Mouse (Mus musculus): ENCODE measurements around the gene Mis12. TPM values are rescaled to one million over a fixed set of nuclear protein-coding genes. Genes with fewer than 3 reads are reported as not detected.

Gene Mis12
- polyA plus RNA-seq, 1 experiment from 2014 or later = 26.2 TPM

DNA sequence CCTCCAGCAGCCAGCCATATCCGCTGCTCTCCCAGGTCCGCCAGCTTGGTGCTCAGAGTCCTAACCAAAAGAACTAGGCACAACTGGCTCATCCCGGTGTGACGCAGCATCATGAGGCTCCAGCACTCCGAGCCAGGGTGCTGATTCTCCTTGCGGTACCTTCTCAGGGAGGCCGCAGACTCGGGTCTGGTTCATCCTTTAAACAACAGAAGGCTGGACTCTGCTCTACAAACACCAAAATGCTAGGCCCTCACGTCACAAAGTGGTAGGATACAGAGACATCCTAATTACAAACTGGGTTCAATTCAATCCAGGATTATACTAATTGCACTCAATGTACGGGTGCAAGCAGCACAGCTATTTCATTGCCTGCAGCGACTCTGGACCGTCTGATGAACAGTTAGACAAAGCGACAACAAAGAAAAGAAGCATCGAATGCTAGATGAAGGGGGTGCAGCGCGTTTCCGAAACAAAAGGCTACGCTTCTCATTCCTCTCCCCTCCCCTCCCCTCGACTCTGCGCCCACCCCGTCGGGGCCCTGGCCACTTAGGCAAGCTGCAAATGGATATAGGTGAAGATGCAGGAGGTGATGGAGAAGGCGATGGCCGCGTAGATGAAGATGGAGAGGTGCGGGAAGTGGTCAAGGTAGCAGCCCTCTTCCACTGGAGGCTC, 13.2 kb downstream of the Mis12 start:
- peak overlapping the region; percentile 64 for H3K4me2 ChIP-seq (ENCODE audit: low read depth, low read length)
- WGBS = 9% methylated on average over 26 of the region's 26 CpGs
- H3K4me3 ChIP-seq (ENCODE audit: low read length) = peak overlapping the region; percentile 51
- H3K36me3 ChIP-seq (ENCODE audit: control insufficient read depth, insufficient read depth) = peaks cover 7% of the 10 kb centered on the region
- no peaks in the 10 kb centered on the region for H3K27me3 ChIP-seq (ENCODE audit: control insufficient read depth, insufficient read depth, low read length)
- H3K9me3 ChIP-seq (replicated peaks; ENCODE audit: control insufficient read depth, low read length) = no peaks in the 10 kb centered on the region
- no peak for ATAC-seq (replicated peaks; ENCODE audit: extremely low read depth, insufficient read depth, low FRiP score)
- no peaks in the 10 kb centered on the region for H3K4me1 ChIP-seq (ENCODE audit: control insufficient read depth, insufficient read depth, low read length)
- no peak overlapping the region for H3K27ac ChIP-seq (ENCODE audit: low read length)
- peak overlapping the region; percentile 55 for H3K9ac ChIP-seq (ENCODE audit: low read length)

DNA sequence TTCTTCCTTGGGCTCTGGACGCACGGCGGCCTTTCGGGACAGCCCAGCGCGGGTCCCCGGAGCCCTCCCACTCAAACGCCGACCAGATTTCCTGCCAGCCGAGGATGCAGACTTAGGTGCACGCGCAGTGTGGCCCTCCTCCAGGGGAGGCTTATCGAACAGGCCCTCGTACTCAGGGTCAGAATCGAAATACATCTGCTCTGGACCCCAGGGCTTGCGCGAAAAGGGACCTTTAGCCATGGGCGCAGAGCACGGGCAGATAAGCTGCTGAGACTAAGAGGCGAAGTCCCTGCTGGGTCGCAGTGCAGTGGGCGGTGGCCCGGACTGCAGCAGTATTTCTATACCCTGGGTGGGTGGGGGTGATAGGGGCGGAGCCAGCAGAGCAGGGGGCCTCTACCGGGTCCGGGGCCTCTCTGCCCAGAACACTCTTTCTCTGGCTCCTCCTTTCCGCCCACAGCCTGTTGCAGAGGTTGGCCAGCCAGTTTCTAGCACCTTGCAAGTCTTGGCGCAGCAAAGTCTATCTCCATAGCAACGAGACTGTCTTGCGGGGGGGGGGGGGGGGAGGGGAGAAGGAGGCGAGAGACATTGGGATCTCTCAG, 13.9 kb downstream of the Mis12 start, which contains the start of gene 6330403K07Rik:
Gene 6330403K07Rik, minus strand, starts transcription at position 351 of the 599 bp plus-strand sequence.
- under 1% methylated on average over 29 of the region's 31 CpGs for WGBS
- H3K4me3 ChIP-seq (ENCODE audit: low read length) = peak within 1 kb of the TSS; percentile 51
- H3K27me3 ChIP-seq (ENCODE audit: control insufficient read depth, insufficient read depth, low read length) = no peaks in the 10 kb centered on the region
- no peak within 1 kb of the TSS for H3K27ac ChIP-seq (ENCODE audit: low read length)
- peak; percentile 92 for ATAC-seq (replicated peaks; ENCODE audit: extremely low read depth, insufficient read depth, low FRiP score)
- no peaks in the 10 kb centered on the region for H3K9me3 ChIP-seq (replicated peaks; ENCODE audit: control insufficient read depth, low read length)
- H3K4me1 ChIP-seq (ENCODE audit: control insufficient read depth, insufficient read depth, low read length) = no peaks in the 10 kb centered on the region
- H3K4me2 ChIP-seq (ENCODE audit: low read depth, low read length) = peak within 1 kb of the TSS; percentile 64
- peak within 1 kb of the TSS; percentile 55 for H3K9ac ChIP-seq (ENCODE audit: low read length)
- 0 out of 2 replicates have a peak, but pooled peaks cover under 1% of the 10 kb centered on the region for H3K36me3 ChIP-seq (ENCODE audit: control insufficient read depth, insufficient read depth)

DNA sequence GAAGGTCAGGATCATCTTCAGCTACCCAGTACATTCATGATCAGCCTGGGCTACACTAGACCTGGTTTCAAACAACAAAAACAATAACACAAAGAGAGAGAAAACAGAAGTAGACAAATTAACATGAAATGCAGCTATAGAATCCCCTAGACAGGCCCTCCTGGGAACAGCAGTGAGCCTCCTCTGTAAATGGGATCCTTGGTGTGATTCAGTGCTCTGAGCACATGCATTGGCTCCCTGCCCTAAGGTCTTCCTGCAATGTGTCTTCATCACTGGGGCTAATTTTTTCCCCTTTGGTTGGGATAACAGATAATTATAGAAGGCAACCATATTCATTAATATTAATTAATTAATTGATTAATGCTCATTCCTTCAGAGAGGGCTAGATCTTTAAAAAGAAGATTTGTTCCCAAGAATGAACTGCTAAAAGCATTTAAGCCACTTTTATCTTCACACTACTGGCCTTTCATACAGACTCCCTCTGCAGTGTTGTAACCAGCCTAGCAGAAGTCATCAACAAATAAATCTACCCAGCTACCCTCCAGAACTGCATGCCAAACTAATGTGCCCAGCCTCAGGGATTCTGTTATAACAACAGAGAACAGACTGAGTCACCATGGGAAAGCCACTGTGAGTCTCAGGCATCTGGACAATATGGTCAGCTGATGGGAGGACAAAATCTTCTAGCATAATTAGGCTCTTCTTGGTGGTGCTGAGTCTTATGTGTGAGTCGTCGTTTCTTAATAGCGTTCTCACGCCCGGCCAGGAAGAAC, 20.3 kb downstream of the Mis12 start:
- H3K27me3 ChIP-seq (ENCODE audit: control insufficient read depth, insufficient read depth, low read length) = no peaks in the 10 kb centered on the region
- no peaks in the 10 kb centered on the region for H3K9me3 ChIP-seq (replicated peaks; ENCODE audit: control insufficient read depth, low read length)
- WGBS = 95% methylated on average over 5 of the region's 5 CpGs
- no peak for ATAC-seq (replicated peaks; ENCODE audit: extremely low read depth, insufficient read depth, low FRiP score)
- no peak overlapping the region for H3K4me3 ChIP-seq (ENCODE audit: low read length)
- H3K36me3 ChIP-seq (ENCODE audit: control insufficient read depth, insufficient read depth) = no peaks in the 10 kb centered on the region
- no peaks in the 10 kb centered on the region for H3K4me1 ChIP-seq (ENCODE audit: control insufficient read depth, insufficient read depth, low read length)
- no peak overlapping the region for H3K9ac ChIP-seq (ENCODE audit: low read length)
- H3K4me2 ChIP-seq (ENCODE audit: low read depth, low read length) = no peak overlapping the region
- no peak overlapping the region for H3K27ac ChIP-seq (ENCODE audit: low read length)

DNA sequence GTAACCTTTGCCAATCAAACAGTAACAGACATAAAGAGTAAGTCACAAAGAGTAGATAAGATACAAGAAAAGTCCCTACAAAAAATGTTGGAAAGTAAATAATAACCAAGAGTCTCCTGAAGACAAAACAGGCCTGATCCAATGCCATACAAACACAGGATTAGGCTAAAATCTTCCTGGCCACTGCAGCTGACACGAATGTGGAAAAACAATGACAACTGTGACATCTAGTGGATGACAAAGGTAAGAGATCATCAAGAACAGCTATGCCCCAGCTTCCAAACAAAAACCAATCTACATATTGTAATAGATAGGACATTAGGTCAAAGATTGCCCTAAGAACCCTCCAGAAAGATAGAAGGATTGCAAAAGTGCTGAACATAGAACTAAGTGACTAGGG, 33.1 kb downstream of the Mis12 start:
- Histone ChIP-seq H3K27me3 (ENCODE audit: control insufficient read depth, insufficient read depth, low read length) (no peaks in the 10 kb centered on the region), H3K9ac (ENCODE audit: low read length) (no peak overlapping the region), H3K9me3 (replicated peaks; ENCODE audit: control insufficient read depth, low read length) (no peaks in the 10 kb centered on the region), H3K36me3 (ENCODE audit: control insufficient read depth, insufficient read depth) (no peaks in the 10 kb centered on the region), H3K4me2 (ENCODE audit: low read depth, low read length) (no peak overlapping the region), H3K4me3 (ENCODE audit: low read length) (no peak overlapping the region), H3K27ac (ENCODE audit: low read length) (no peak overlapping the region), H3K4me1 (ENCODE audit: control insufficient read depth, insufficient read depth, low read length) (no peaks in the 10 kb centered on the region)
- WGBS = 0% methylated on average over 1 of the region's 1 CpGs
- ATAC-seq (replicated peaks; ENCODE audit: extremely low read depth, insufficient read depth, low FRiP score) = no peak

DNA sequence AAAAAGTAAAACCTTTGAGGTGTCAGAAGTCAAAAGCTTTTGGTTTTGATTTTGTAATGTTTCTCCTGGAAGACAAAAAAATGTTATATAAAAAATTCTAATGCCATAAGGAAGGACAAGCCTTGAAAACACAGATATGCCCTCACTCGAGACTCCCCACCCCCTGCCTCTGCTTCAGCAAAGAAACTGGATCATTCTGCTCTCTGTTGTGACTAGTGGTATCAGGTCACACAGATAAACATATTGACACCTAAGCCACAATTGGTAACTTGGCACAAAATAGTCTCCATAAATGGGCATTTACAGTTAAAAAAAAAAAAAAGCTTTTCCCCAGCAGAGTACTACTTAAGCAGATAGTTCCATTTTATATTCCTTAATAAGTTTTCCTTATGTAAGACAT, 56.9 kb downstream of the Mis12 start:
- Histone ChIP-seq H3K4me3 (ENCODE audit: low read length) (no peak overlapping the region), H3K27me3 (ENCODE audit: control insufficient read depth, insufficient read depth, low read length) (no peaks in the 10 kb centered on the region), H3K36me3 (ENCODE audit: control insufficient read depth, insufficient read depth) (no peaks in the 10 kb centered on the region), H3K27ac (ENCODE audit: low read length) (no peak overlapping the region), H3K9ac (ENCODE audit: low read length) (no peak overlapping the region), H3K4me1 (ENCODE audit: control insufficient read depth, insufficient read depth, low read length) (no peaks in the 10 kb centered on the region), H3K9me3 (replicated peaks; ENCODE audit: control insufficient read depth, low read length) (peaks cover 4% of the 10 kb centered on the region; the same call in 1 of the 2 replicates), H3K4me2 (ENCODE audit: low read depth, low read length) (no peak overlapping the region)
- ATAC-seq (replicated peaks; ENCODE audit: extremely low read depth, insufficient read depth, low FRiP score) = no peak
- 45% methylated on average over 1 of the region's 1 CpGs for WGBS

Other genes starting within 250 kb of the Mis12 start
- gene Scimp, start 207.0 kb upstream of the Mis12 start, polyA plus RNA-seq (2015; fragmentation: Nextera tagmentation; extraction: Ambion mirVana) = 0.32 and 0.70 TPM in 2 replicates
- gene Rabep1, start 174.8 kb upstream of the Mis12 start, polyA plus RNA-seq (2015; fragmentation: Nextera tagmentation; extraction: Ambion mirVana) = 26.8 and 28.7 TPM in 2 replicates
- 117 and 124 TPM in 2 replicates for gene Nup88, start 49.6 kb upstream of the Mis12 start, polyA plus RNA-seq (2015; fragmentation: Nextera tagmentation; extraction: Ambion mirVana)
- 54.7 and 55.3 TPM in 2 replicates for gene Rpain, start 49.4 kb upstream of the Mis12 start, polyA plus RNA-seq (2015; fragmentation: Nextera tagmentation; extraction: Ambion mirVana)
- 279 and 291 TPM in 2 replicates for gene C1qbp, start 36.6 kb upstream of the Mis12 start, polyA plus RNA-seq (2015; fragmentation: Nextera tagmentation; extraction: Ambion mirVana)
- 12.4 and 13.0 TPM in 2 replicates for gene Dhx33, start 15.2 kb upstream of the Mis12 start, polyA plus RNA-seq (2015; fragmentation: Nextera tagmentation; extraction: Ambion mirVana)
- gene Derl2, start 230 bp downstream of the Mis12 start, polyA plus RNA-seq (2015; fragmentation: Nextera tagmentation; extraction: Ambion mirVana) = 33.8 and 35.1 TPM in 2 replicates
- 18.0 and 20.9 TPM in 2 replicates for gene 6330403K07Rik, start 13.9 kb downstream of the Mis12 start, polyA plus RNA-seq (2015; fragmentation: Nextera tagmentation; extraction: Ambion mirVana)
- 0.14 and 0.20 TPM in 2 replicates for gene Nlrp1a, start 125.1 kb downstream of the Mis12 start, polyA plus RNA-seq (2015; fragmentation: Nextera tagmentation; extraction: Ambion mirVana)
- gene Nlrp1b, start 211.1 kb downstream of the Mis12 start, polyA plus RNA-seq (2015; fragmentation: Nextera tagmentation; extraction: Ambion mirVana) = 0.09 TPM in 1 of 2 replicates, not detected in the other